ENCODE assay signal across 8 mouse cellular contexts in genomic region chr10:127211414-127211854, GRCm38 (mm10). TPM values are rescaled to one million over a fixed set of nuclear protein-coding genes. Genes with fewer than 3 reads are reported as not detected.
DNase-seq lines count a peak whose midpoint lies in the region; ATAC-seq and TF ChIP-seq lines count a peak whose summit lies in the region.

TSS of gene Pip4k2c (minus strand) at chr10:127211585.

- H3K27ac ChIP-seq in ES-Bruce4 (ENCODE audit: insufficient read depth, low read length): peak within 1 kb of the TSS; percentile 79
- H3K27ac ChIP-seq in forebrain, embryonic 12.5 days: peak within 1 kb of the TSS; percentile 53; the same call in 1 of the 2 replicates
- H3K27ac ChIP-seq in heart, embryonic 16.5 days (ENCODE audit: low read length): peak within 1 kb of the TSS; percentile 30; the same call in 1 of the 2 replicates
- peak within 1 kb of the TSS; percentile 89 for H3K27ac ChIP-seq in liver, embryonic 16.5 days (ENCODE audit: low read length)
- peak within 1 kb of the TSS; percentile 15; the same call in 1 of the 2 replicates for H3K27ac ChIP-seq in neural tube, embryonic 13.5 days (replicated peaks)

- TF ChIP-seq POLR2A in ES-Bruce4 (IDR thresholded peaks at IDR 0.05; ENCODE audit: insufficient read depth, low read length): peak; percentile 90

- no peak for TF ChIP-seq CTCF in ES-Bruce4 (IDR thresholded peaks at IDR 0.05; ENCODE audit: low read depth, low read length)

- TF ChIP-seq EP300 in ES-Bruce4 (IDR thresholded peaks at IDR 0.05; ENCODE audit: insufficient read depth, low read depth, low read length): no peak

- peaks cover 6% of the 10 kb centered on the region for H3K4me1 ChIP-seq in ES-Bruce4 (ENCODE audit: control insufficient read depth, insufficient read depth, low read length)
- peaks cover 16% of the 10 kb centered on the region for H3K4me1 ChIP-seq in forebrain, embryonic 12.5 days
- peaks cover 16% of the 10 kb centered on the region for H3K4me1 ChIP-seq in heart, embryonic 16.5 days (ENCODE audit: control insufficient read depth, insufficient read depth, low read length)
- H3K4me1 ChIP-seq in liver, embryonic 16.5 days (ENCODE audit: control insufficient read depth, low read depth, low read length): peaks cover 36% of the 10 kb centered on the region
- H3K4me1 ChIP-seq in neural tube, embryonic 13.5 days (replicated peaks): peaks cover 20% of the 10 kb centered on the region

- H3K9ac ChIP-seq in ES-Bruce4 (ENCODE audit: low read depth, poor library complexity, severe bottlenecking): peak within 1 kb of the TSS; percentile 82
- peak within 1 kb of the TSS; percentile 87 for H3K9ac ChIP-seq in forebrain, embryonic 12.5 days
- H3K9ac ChIP-seq in heart, embryonic 16.5 days (ENCODE audit: low read length): peak within 1 kb of the TSS; percentile 88
- peak within 1 kb of the TSS; percentile 97 for H3K9ac ChIP-seq in liver, embryonic 16.5 days (ENCODE audit: low read depth, low read length)
- peak within 1 kb of the TSS; percentile 84 for H3K9ac ChIP-seq in neural tube, embryonic 13.5 days

- H3K4me3 ChIP-seq in ES-Bruce4 (ENCODE audit: low read depth, low read length): peak within 1 kb of the TSS; percentile 85
- peak within 1 kb of the TSS; percentile 88 for H3K4me3 ChIP-seq in forebrain, embryonic 12.5 days (replicated peaks)
- H3K4me3 ChIP-seq in heart, embryonic 16.5 days (ENCODE audit: low read length): peak within 1 kb of the TSS; percentile 92
- H3K4me3 ChIP-seq in liver, embryonic 16.5 days (ENCODE audit: low read depth, low read length): peak within 1 kb of the TSS; percentile 96
- peak within 1 kb of the TSS; percentile 65 for H3K4me3 ChIP-seq in neural tube, embryonic 13.5 days

- H3K9me3 ChIP-seq in ES-Bruce4 (replicated peaks; ENCODE audit: control insufficient read depth, insufficient read depth, low read length, poor library complexity, severe bottlenecking): no peaks in the 10 kb centered on the region
- no peaks in the 10 kb centered on the region for H3K9me3 ChIP-seq in forebrain, embryonic 12.5 days
- H3K9me3 ChIP-seq in heart, embryonic 16.5 days (replicated peaks; ENCODE audit: control insufficient read depth, low read length): no peaks in the 10 kb centered on the region
- H3K9me3 ChIP-seq in liver, embryonic 16.5 days (replicated peaks; ENCODE audit: control insufficient read depth, low read length): no peaks in the 10 kb centered on the region
- no peaks in the 10 kb centered on the region for H3K9me3 ChIP-seq in neural tube, embryonic 13.5 days

- no peaks in the 10 kb centered on the region for H3K27me3 ChIP-seq in ES-Bruce4 (ENCODE audit: control insufficient read depth, insufficient read depth, low read length, poor library complexity, severe bottlenecking)
- peaks cover 5% of the 10 kb centered on the region; the same call in 1 of the 2 replicates for H3K27me3 ChIP-seq in forebrain, embryonic 12.5 days
- H3K27me3 ChIP-seq in heart, embryonic 16.5 days (ENCODE audit: control insufficient read depth, insufficient read depth, low read length): no peaks in the 10 kb centered on the region
- no peaks in the 10 kb centered on the region for H3K27me3 ChIP-seq in liver, embryonic 16.5 days (ENCODE audit: control insufficient read depth, insufficient read depth, low read depth, low read length)
- H3K27me3 ChIP-seq in neural tube, embryonic 13.5 days: 0 out of 2 replicates have a peak, but pooled peaks cover 3% of the 10 kb centered on the region

- 1% methylated on average over 47 of the region's 47 CpGs for WGBS in forebrain, embryonic 12.5 days
- under 1% methylated on average over 47 of the region's 47 CpGs for WGBS in heart, embryonic 16.5 days
- WGBS in liver, embryonic 16.5 days (ENCODE audit: insufficient replicate concordance): under 1% methylated on average over 47 of the region's 47 CpGs
- under 1% methylated on average over 47 of the region's 47 CpGs for WGBS in neural tube, embryonic 13.5 days

- peaks cover 8% of the 10 kb centered on the region; the same call in 1 of the 2 replicates for H3K36me3 ChIP-seq in ES-Bruce4 (ENCODE audit: control insufficient read depth, insufficient read depth, low read length, poor library complexity, severe bottlenecking)
- H3K36me3 ChIP-seq in forebrain, embryonic 12.5 days (replicated peaks): peaks cover 21% of the 10 kb centered on the region
- H3K36me3 ChIP-seq in heart, embryonic 16.5 days (ENCODE audit: control insufficient read depth, insufficient read depth): no peaks in the 10 kb centered on the region
- H3K36me3 ChIP-seq in liver, embryonic 16.5 days (ENCODE audit: control insufficient read depth, insufficient read depth): peaks cover 16% of the 10 kb centered on the region
- H3K36me3 ChIP-seq in neural tube, embryonic 13.5 days: peaks cover 23% of the 10 kb centered on the region

- H3K4me2 ChIP-seq in forebrain, embryonic 12.5 days: peak within 1 kb of the TSS; percentile 94
- H3K4me2 ChIP-seq in heart, embryonic 16.5 days (ENCODE audit: low read depth, low read length): peak within 1 kb of the TSS; percentile 92
- H3K4me2 ChIP-seq in liver, embryonic 16.5 days (ENCODE audit: low read depth, low read length): peak within 1 kb of the TSS; percentile 89
- H3K4me2 ChIP-seq in neural tube, embryonic 13.5 days: peak within 1 kb of the TSS; percentile 91

- peak; percentile 94 to 97 for DNase-seq in kidney, postnatal 36 days
- peak; percentile 75 for DNase-seq in telencephalon, adult 2 months (ENCODE audit: low read depth, low spot score)

- peak; percentile 85 for ATAC-seq in cerebellum, adult (ENCODE audit: insufficient number of reproducible peaks, low FRiP score, low TSS enrichment)
- peak; percentile 98 for ATAC-seq in forebrain, embryonic 12.5 days (ENCODE audit: low FRiP score)
- ATAC-seq in heart, embryonic 16.5 days (replicated peaks; ENCODE audit: extremely low read depth, insufficient read depth, low FRiP score): peak; percentile 95
- ATAC-seq in liver, embryonic 16.5 days (ENCODE audit: low read depth): peak; percentile 95
- peak; percentile 96 for ATAC-seq in neural tube, embryonic 13.5 days (ENCODE audit: low read depth)

RNA-seq across cellular contexts. Expression of gene Pip4k2c, which starts in this region (rescaled TPM):
- 36.7 and 39.2 TPM in 2 replicates for polyA plus RNA-seq in ES-Bruce4 (2011; ENCODE audit: insufficient read depth, insufficient read length, low read depth, missing spikeins)
- polyA plus RNA-seq in forebrain, embryonic 12.5 days (2016; fragmentation: Nextera tagmentation; extraction: Ambion mirVana): 19.4 and 20.2 TPM in 2 replicates
- polyA plus RNA-seq in heart, embryonic 16.5 days (2015; fragmentation: Nextera tagmentation; extraction: Ambion mirVana): 26.3 and 27.2 TPM in 2 replicates
- polyA plus RNA-seq in liver, embryonic 16.5 days (2015; fragmentation: Nextera tagmentation; extraction: Ambion mirVana): 39.1 and 40.1 TPM in 2 replicates
- 20.2 and 20.7 TPM in 2 replicates for polyA plus RNA-seq in neural tube, embryonic 13.5 days (2015; fragmentation: Nextera tagmentation; extraction: Ambion mirVana)

Comparison
In these comparisons a context has a peak if more than half of its experiments do, and no peak if none do; other contexts are left out.
1. Peak in every context shown above with its lines: DNase-seq, ATAC-seq, H3K4me3 ChIP-seq and H3K27ac ChIP-seq.
2. H3K27ac ChIP-seq: peak in every context shown above with its lines; median percentile 89 in liver, embryonic 16.5 days; 79 in ES-Bruce4; 53 in forebrain, embryonic 12.5 days; 30 in heart, embryonic 16.5 days; 15 in neural tube, embryonic 13.5 days.